Mouse (Mus musculus): ENCODE data around the gene Nup155. TPM values are rescaled to one million over a fixed set of nuclear protein-coding genes. Genes with fewer than 3 reads are reported as not detected.
A peak's percentile ranks its signal among the peaks of the same experiment; 100 is the strongest.

Nup155 gene
- polyA plus RNA-seq, 1 experiment from 2014 or later: 7.4 TPM

DNA sequence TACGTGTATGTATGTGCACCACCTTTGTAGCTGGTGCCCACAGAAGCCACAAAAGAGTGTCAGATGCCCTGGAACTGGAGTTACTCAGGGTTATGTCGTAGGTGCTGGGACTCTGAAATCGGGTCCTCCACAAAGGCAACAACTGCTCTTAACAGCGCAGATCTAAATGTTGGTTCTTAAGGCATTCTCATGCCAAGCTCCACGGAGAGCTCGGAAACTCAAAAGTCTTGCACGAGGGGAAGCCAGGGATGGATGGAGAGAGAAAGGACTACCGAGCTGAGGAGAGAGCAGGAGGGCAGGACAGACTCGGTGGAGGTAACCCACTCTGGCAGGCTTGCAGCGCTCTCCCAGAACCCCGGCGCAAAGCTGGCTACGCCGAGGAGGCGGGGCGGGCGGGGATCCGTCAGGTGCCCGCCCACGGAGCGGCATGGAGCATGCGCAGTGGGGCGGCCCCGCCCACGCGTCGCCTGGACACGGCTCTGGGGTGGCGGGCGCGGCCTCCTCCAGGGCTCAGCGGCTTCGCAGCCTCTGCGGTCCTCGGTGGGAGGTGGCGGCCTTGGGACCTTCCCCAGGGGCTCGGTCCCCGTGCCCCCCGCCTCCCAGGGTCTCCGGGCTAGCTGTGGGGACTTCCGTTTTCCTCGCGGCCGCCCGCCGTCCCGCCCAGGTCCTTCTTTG, 59.7 kb downstream of the Nup155 start, which contains the start of gene Cplane1:
Gene Cplane1 (plus strand): TSS at position 516 of the 675 bp plus-strand sequence.
- Histone ChIP-seq H3K9me3 (ENCODE audit: control insufficient read depth, low read length) (no peaks in the 10 kb centered on the region), H3K9ac (ENCODE audit: low read depth, low read length) (peak within 1 kb of the TSS; percentile 99), H3K27me3 (replicated peaks; ENCODE audit: control insufficient read depth, insufficient read depth, low read length) (no peaks in the 10 kb centered on the region), H3K4me2 (ENCODE audit: low read length) (peak within 1 kb of the TSS; percentile 81), H3K4me3 (ENCODE audit: low read length) (peak within 1 kb of the TSS; percentile 98), H3K27ac (ENCODE audit: low read depth, low read length) (peak within 1 kb of the TSS; percentile 93), H3K4me1 (ENCODE audit: control insufficient read depth, insufficient read depth, low read depth, low read length) (peaks cover 12% of the 10 kb centered on the region), H3K36me3 (ENCODE audit: control insufficient read depth, insufficient read depth, low read length) (peaks cover 6% of the 10 kb centered on the region; the same call in 1 of the 2 replicates)
- ATAC-seq: peak; percentile 99
- WGBS: under 1% methylated on average over 28 of the region's 47 CpGs

DNA sequence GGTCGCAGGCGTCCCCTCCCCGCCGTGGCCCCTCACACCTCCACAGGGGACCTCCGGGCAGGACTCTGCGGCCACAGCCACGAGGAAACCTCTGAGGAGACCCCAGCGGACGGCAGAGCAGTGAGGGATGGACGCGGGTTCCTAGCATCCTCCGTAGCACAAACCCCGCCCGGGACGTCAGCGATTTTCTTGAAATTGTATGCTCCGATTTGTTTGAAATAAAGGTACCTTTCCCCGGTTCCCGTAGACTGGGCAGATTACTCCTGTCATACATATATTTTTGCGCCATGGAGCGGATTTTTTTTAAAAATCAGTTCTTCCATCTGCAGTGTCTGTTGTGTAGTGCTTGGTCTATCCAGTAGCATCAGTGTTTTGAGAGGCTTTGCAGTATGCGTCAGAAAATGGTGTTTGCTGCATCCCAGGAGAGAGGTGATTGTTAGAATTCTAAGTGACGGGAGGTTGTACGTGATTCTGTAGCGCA, 60.2 kb downstream of the Nup155 start:
- H3K27ac ChIP-seq (ENCODE audit: low read depth, low read length): peak overlapping the region; percentile 93
- H3K4me1 ChIP-seq (ENCODE audit: control insufficient read depth, insufficient read depth, low read depth, low read length): peaks cover 12% of the 10 kb centered on the region
- no peaks in the 10 kb centered on the region for H3K27me3 ChIP-seq (replicated peaks; ENCODE audit: control insufficient read depth, insufficient read depth, low read length)
- H3K36me3 ChIP-seq (ENCODE audit: control insufficient read depth, insufficient read depth, low read length): peaks cover 6% of the 10 kb centered on the region; the same call in 1 of the 2 replicates
- H3K9ac ChIP-seq (ENCODE audit: low read depth, low read length): peak overlapping the region; percentile 99
- under 1% methylated on average over 25 of the region's 25 CpGs for WGBS
- peak overlapping the region; percentile 81 for H3K4me2 ChIP-seq (ENCODE audit: low read length)
- ATAC-seq: peak; percentile 88
- no peaks in the 10 kb centered on the region for H3K9me3 ChIP-seq (ENCODE audit: control insufficient read depth, low read length)
- peak overlapping the region; percentile 98 for H3K4me3 ChIP-seq (ENCODE audit: low read length)

DNA sequence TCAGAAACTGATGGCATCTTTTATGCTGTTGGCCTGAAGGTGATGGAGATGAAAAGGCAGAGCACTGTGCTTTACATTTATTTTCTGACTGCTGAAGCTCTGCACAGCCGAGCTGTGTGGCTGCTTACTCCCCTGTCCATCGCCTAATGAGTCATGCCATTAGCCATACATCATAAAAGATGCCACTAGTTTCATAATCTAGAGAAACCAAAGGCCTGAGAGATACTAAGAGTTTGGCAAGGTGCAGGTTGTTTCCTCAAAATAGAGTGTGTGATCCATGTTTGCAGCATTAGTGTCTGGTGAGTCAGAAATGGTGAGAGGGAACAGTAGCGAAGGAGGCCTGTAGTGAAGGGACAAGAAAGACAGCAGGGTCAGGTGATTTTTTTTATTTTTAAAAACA, 80.5 kb downstream of the Nup155 start:
- H3K36me3 ChIP-seq (ENCODE audit: control insufficient read depth, insufficient read depth, low read length): peaks cover 29% of the 10 kb centered on the region
- no peaks in the 10 kb centered on the region for H3K9me3 ChIP-seq (ENCODE audit: control insufficient read depth, low read length)
- no peaks in the 10 kb centered on the region for H3K4me1 ChIP-seq (ENCODE audit: control insufficient read depth, insufficient read depth, low read depth, low read length)
- no peak overlapping the region for H3K4me3 ChIP-seq (ENCODE audit: low read length)
- no peaks in the 10 kb centered on the region for H3K27me3 ChIP-seq (replicated peaks; ENCODE audit: control insufficient read depth, insufficient read depth, low read length)
- H3K4me2 ChIP-seq (ENCODE audit: low read length): no peak overlapping the region
- no peak for ATAC-seq
- no peak overlapping the region for H3K9ac ChIP-seq (ENCODE audit: low read depth, low read length)
- H3K27ac ChIP-seq (ENCODE audit: low read depth, low read length): no peak overlapping the region
- 94% methylated on average over 3 of the region's 3 CpGs for WGBS

DNA sequence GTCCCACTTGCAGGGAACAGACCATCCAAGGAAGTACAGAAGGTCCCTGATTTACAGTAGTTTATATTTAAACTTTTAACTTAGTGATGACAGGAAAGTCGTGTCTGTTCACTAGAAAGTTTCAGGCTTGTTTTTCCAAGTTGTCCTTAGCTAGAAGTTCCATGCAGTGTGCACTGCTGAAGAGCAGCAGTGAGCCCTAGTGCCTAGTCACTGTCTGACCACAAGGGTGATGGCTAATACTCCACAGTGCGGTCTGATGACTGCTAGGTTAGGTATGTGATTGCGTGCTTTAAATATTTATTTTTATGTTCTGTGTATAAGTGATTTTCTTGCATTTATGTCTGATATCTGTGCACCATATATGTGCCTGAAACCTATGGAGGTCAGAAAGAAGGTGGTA, 81.4 kb downstream of the Nup155 start:
- H3K27me3 ChIP-seq (replicated peaks; ENCODE audit: control insufficient read depth, insufficient read depth, low read length): no peaks in the 10 kb centered on the region
- H3K9ac ChIP-seq (ENCODE audit: low read depth, low read length): no peak overlapping the region
- H3K9me3 ChIP-seq (ENCODE audit: control insufficient read depth, low read length): no peaks in the 10 kb centered on the region
- peaks cover 37% of the 10 kb centered on the region for H3K36me3 ChIP-seq (ENCODE audit: control insufficient read depth, insufficient read depth, low read length)
- ATAC-seq: no peak
- H3K4me3 ChIP-seq (ENCODE audit: low read length): no peak overlapping the region
- H3K4me1 ChIP-seq (ENCODE audit: control insufficient read depth, insufficient read depth, low read depth, low read length): no peaks in the 10 kb centered on the region
- H3K4me2 ChIP-seq (ENCODE audit: low read length): no peak overlapping the region
- H3K27ac ChIP-seq (ENCODE audit: low read depth, low read length): no peak overlapping the region
- WGBS: 98% methylated on average over 3 of the region's 3 CpGs

DNA sequence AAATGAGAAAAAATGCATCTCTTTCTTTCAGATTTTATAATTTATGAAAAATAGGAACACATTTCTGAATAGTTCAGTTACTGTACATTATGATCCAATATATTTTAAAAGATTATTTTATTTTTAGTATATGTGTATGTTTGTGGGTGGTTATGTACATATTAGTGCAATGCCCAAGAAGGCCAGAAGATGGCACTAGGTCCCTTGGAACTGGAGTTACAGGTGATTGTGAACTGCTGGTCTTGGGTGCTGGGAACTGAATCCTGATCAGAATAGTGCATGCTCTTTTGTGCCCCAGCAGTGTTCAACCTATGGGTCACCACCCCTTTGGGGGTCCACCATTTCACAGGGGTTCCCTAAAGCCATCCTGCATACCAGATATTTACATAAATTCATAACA, 91.2 kb downstream of the Nup155 start:
- no peaks in the 10 kb centered on the region for H3K27me3 ChIP-seq (replicated peaks; ENCODE audit: control insufficient read depth, insufficient read depth, low read length)
- H3K4me3 ChIP-seq (ENCODE audit: low read length): no peak overlapping the region
- no peak overlapping the region for H3K4me2 ChIP-seq (ENCODE audit: low read length)
- H3K27ac ChIP-seq (ENCODE audit: low read depth, low read length): no peak overlapping the region
- H3K9me3 ChIP-seq (ENCODE audit: control insufficient read depth, low read length): no peaks in the 10 kb centered on the region
- H3K4me1 ChIP-seq (ENCODE audit: control insufficient read depth, insufficient read depth, low read depth, low read length): no peaks in the 10 kb centered on the region
- no peak for ATAC-seq
- peaks cover 31% of the 10 kb centered on the region for H3K36me3 ChIP-seq (ENCODE audit: control insufficient read depth, insufficient read depth, low read length)
- H3K9ac ChIP-seq (ENCODE audit: low read depth, low read length): no peak overlapping the region

DNA sequence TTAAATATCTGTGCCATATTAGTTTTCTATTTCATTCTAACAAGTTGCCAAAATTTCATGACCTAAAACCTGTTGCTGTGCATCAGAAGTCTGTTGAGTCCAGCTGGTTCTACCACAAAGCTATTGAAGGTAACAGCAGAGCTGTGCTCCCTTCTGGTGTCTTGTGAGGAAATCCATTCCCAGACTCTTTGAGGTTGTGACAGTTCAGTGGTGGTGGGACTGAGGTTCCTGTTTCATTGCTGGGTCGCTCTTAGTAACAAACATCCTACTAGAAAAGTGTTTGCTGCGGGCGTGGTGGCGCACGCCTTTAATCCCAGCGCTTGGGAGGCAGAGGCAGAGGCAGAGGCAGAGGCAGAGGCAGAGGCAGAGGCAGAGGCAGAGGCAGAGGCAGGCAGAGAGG, 99.3 kb downstream of the Nup155 start:
- H3K4me2 ChIP-seq (ENCODE audit: low read length): no peak overlapping the region
- H3K27me3 ChIP-seq (replicated peaks; ENCODE audit: control insufficient read depth, insufficient read depth, low read length): no peaks in the 10 kb centered on the region
- no peaks in the 10 kb centered on the region for H3K9me3 ChIP-seq (ENCODE audit: control insufficient read depth, low read length)
- peaks cover 14% of the 10 kb centered on the region for H3K36me3 ChIP-seq (ENCODE audit: control insufficient read depth, insufficient read depth, low read length)
- H3K9ac ChIP-seq (ENCODE audit: low read depth, low read length): no peak overlapping the region
- H3K4me1 ChIP-seq (ENCODE audit: control insufficient read depth, insufficient read depth, low read depth, low read length): no peaks in the 10 kb centered on the region
- no peak overlapping the region for H3K4me3 ChIP-seq (ENCODE audit: low read length)
- WGBS: 94% methylated on average over 6 of the region's 6 CpGs
- H3K27ac ChIP-seq (ENCODE audit: low read depth, low read length): no peak overlapping the region
- no peak for ATAC-seq

Other genes with a start within 250 kb of the Nup155 start
- 71.3 and 75.2 TPM in 2 replicates for gene Wdr70, start 10.1 kb upstream of the Nup155 start, polyA plus RNA-seq (2015; fragmentation: Nextera tagmentation; extraction: Ambion mirVana)
- 11.6 and 13.2 TPM in 2 replicates for gene Cplane1, start 59.8 kb downstream of the Nup155 start, polyA plus RNA-seq (2015; fragmentation: Nextera tagmentation; extraction: Ambion mirVana)

All from hindbrain, embryonic 16.5 days (tissue).